Mouse (Mus musculus) liver, adult 2 months (tissue): ENCODE results near the gene Vmn1r1. TPM values are rescaled to one million over a fixed set of nuclear protein-coding genes. Genes with fewer than 3 reads are reported as not detected.

Experiments used
- DNase-seq: peaks from one replicate; pipeline ENCODE4 v3.0.0-alpha.2; 2011; ENCODE audit warnings: low read depth, low spot score; ENCODE audit errors: extremely low read depth
- H3K27ac ChIP-seq: fragments of 200-500 bp; replicated peaks from 2 replicates; pipeline ENCODE4 v1.5.1; 2012; ENCODE audit warnings: low read depth, mild to moderate bottlenecking, control low read depth, inconsistent platforms, low read length; ENCODE audit not compliant: insufficient read depth
- H3K27me3 ChIP-seq: fragments of 200-500 bp; 2 replicates; pipeline ENCODE4 v1.6.1; 2012; ENCODE audit warnings: mild to moderate bottlenecking, moderate library complexity, low read length, inconsistent platforms; ENCODE audit not compliant: control insufficient read depth, insufficient read depth
- H3K36me3 ChIP-seq: fragments of 200-500 bp; 2 replicates; pipeline ENCODE4 v1.6.1; 2012; ENCODE audit warnings: low read length, inconsistent platforms; ENCODE audit not compliant: control insufficient read depth, insufficient read depth
- H3K4me1 ChIP-seq: fragments of 200-500 bp; 2 replicates; pipeline ENCODE4 v1.6.1; 2011; ENCODE audit warnings: low read length; ENCODE audit not compliant: control insufficient read depth, insufficient read depth
- H3K4me3 ChIP-seq: fragments of 200-500 bp; 2 replicates; pipeline ENCODE4 v1.5.1; 2011; ENCODE audit warnings: low read depth, mild to moderate bottlenecking, control low read depth, low read length, moderate library complexity; ENCODE audit not compliant: insufficient read depth
- H3K79me2 ChIP-seq: fragments of 200-500 bp; 2 replicates; pipeline ENCODE4 v1.6.1; 2012; ENCODE audit warnings: inconsistent platforms, mild to moderate bottlenecking, low read length, moderate library complexity; ENCODE audit not compliant: control insufficient read depth, insufficient read depth
- H3K9ac ChIP-seq: fragments of 200-500 bp; 2 replicates; pipeline ENCODE4 v1.6.1; 2012; ENCODE audit warnings: low read depth, mild to moderate bottlenecking, control low read depth, inconsistent platforms, low read length
- CTCF ChIP-seq: fragments of 200-500 bp; IDR thresholded peaks from 2 replicates; pipeline ENCODE4 v1.5.1; 2011; ENCODE audit warnings: low read depth, low read length, control low read depth
- POLR2A ChIP-seq: fragments of 200-500 bp; IDR thresholded peaks from 2 replicates; pipeline ENCODE4 v1.6.1; 2011; ENCODE audit warnings: low read length, control low read depth; ENCODE audit not compliant: insufficient read depth; ENCODE audit errors: extremely low read depth
- WGBS: fragments of 180-500 bp; shearing (Covaris S2); methylation state at CpG from one replicate; pipeline ENCODE4 v1.1.7; 2018; 5-methylcytosine and 5-hydroxymethylcytosine counted together
- polyA plus RNA-seq: library from polyadenylated mRNA; depleted of rRNA; stranded (reverse); fragments of >200 nt; gene quantifications from 2 replicates; pipeline ENCODE4 v1.2.3, GENCODE M21; 2012
- total RNA-seq: library from RNA; depleted of rRNA; stranded (reverse); fragments of >200 nt; gene quantifications from 2 replicates; pipeline ENCODE4 v1.2.3, GENCODE M21; 2014

The Vmn1r1 gene
- total and polyA plus RNA-seq, 2 experiments: not detected

DNA sequence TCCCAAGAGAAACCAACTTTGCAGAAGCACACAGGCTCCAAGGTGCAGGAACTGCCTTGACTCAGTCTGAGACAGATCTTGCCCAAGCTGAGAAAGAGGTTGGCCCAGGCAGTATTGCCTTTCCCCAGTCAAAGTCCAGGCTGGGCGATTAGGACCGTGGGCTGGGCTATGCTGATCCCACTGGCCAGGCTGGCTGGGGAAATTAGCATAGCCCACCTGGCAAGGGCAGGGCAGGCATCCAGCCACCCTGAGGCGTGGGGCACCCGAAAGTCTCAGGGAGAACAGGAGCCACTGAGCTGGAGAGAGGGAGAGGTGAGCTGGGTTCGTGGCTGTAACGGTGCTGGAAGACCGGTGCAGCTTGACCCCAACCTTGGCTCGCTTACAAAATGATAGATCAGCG lies 24.3 kb downstream of the Vmn1r1 start:
- WGBS: 33% methylated on average over 9 of the region's 9 CpGs
- peak; percentile 12 for DNase-seq
- no peaks in the 10 kb centered on the region for H3K79me2 ChIP-seq
- no peaks in the 10 kb centered on the region for H3K36me3 ChIP-seq
- H3K27ac ChIP-seq: no peak overlapping the region
- H3K4me3 ChIP-seq: no peak overlapping the region
- no peaks in the 10 kb centered on the region for H3K4me1 ChIP-seq
- no peaks in the 10 kb centered on the region for H3K27me3 ChIP-seq
- no peak for TF ChIP-seq POLR2A
- no peak for TF ChIP-seq CTCF
- no peak overlapping the region for H3K9ac ChIP-seq

DNA sequence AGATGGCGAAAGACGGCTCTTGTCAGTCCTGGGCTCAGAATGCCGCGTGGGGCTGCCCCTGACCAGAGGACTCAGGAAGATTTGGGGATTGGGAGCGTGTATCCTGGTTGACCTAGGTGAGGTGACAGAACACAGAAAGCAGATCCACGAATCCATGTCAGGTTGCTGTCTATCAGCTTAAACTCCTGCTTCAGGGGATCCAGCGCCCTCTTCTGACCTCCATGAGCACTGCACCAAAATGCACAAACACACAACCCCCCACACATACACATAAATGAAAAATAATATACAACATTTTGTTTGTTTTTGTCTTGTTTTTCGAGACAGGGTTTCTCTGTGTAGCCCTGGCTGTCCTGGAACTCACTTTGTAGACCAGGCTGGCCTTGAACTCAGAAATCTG lies 26.1 kb downstream of the Vmn1r1 start:
- WGBS: 78% methylated on average over 8 of the region's 8 CpGs
- Histone ChIP-seq H3K9ac (no peak overlapping the region), H3K4me3 (no peak overlapping the region), H3K79me2 (no peaks in the 10 kb centered on the region), H3K27me3 (no peaks in the 10 kb centered on the region), H3K27ac (no peak overlapping the region), H3K36me3 (no peaks in the 10 kb centered on the region), H3K4me1 (no peaks in the 10 kb centered on the region)
- DNase-seq: no peak
- TF ChIP-seq CTCF: no peak

DNA sequence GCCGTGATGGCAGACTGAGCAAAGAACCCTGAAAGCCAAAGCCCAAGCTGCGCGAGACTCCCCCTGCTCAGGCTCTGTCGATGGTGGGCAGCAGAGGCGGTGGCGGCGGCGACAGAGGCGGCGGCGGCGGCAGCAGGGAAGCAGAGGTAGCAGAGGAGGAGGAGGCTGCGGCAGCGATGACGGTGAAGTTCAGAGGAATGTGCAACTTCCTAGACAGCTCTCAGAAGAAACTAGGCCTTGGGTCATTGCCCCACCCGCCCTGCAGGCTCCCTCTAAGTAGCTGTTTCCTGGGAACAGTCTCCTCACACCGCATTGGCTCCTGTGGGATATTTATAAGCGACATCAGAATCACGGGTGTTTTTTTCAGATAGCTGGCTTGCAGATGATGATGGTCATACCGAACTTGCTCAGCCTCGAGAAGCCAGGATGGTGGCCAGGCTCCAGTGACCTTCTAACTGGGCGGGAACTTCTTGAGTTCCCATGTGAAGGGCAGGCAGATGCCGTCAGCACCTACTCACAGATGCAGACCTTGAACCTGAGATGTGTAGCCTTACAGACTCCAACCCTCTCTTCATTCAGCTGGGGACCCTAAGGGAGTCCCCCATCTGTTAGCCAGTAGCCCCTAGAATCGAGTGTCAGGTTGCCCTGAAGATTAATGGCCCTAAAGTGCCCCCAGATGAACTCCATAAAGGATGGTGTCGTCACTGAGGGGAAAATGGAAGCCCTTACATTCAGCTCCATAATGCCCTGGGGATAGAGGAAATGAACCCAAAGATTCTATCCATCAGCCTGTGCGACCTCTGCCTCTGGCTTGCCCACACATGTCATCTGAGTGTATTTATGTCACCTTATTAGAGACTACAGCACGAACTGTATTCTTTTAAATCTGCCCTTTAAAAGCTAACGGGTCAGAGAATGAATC lies 26.8 kb downstream of the Vmn1r1 start:
- Histone ChIP-seq H3K9ac (no peak overlapping the region), H3K27me3 (no peaks in the 10 kb centered on the region), H3K4me3 (no peak overlapping the region), H3K4me1 (no peaks in the 10 kb centered on the region), H3K79me2 (no peaks in the 10 kb centered on the region), H3K27ac (no peak overlapping the region), H3K36me3 (peaks cover 3% of the 10 kb centered on the region; the same call in 1 of the 2 replicates)
- no peak for TF ChIP-seq CTCF
- TF ChIP-seq POLR2A: no peak
- WGBS: 68% methylated on average over 27 of the region's 28 CpGs
- no peak for DNase-seq

DNA sequence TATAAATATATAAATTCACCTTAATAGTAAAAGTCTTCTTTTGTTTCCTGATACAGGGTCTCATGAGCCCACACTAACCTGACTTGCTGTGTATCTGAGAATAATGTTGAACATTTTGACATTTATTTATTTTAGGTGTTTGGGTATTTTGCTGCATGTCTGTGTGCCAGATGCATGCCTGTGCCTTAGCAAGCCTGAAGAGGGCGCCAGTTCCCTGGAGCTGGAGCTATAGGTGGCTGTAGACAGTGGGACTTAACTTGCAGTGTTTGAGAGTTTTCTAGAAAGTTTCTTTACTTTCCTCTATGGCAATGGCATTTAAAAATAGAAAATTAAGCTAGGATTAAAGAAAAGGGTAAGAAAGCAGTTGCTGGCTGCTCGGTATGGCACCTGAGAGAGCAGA lies 33.5 kb downstream of the Vmn1r1 start:
- peaks cover 16% of the 10 kb centered on the region; the same call in 1 of the 2 replicates for H3K4me1 ChIP-seq
- no peak overlapping the region for H3K27ac ChIP-seq
- no peaks in the 10 kb centered on the region for H3K27me3 ChIP-seq
- H3K4me3 ChIP-seq: no peak overlapping the region
- WGBS: 68% methylated on average over 2 of the region's 2 CpGs
- no peak for TF ChIP-seq POLR2A
- TF ChIP-seq CTCF: peak; percentile 82
- H3K9ac ChIP-seq: no peak overlapping the region
- H3K36me3 ChIP-seq: peaks cover 17% of the 10 kb centered on the region; the same call in 1 of the 2 replicates
- peaks cover 21% of the 10 kb centered on the region for H3K79me2 ChIP-seq
- DNase-seq: peak; percentile 18

DNA sequence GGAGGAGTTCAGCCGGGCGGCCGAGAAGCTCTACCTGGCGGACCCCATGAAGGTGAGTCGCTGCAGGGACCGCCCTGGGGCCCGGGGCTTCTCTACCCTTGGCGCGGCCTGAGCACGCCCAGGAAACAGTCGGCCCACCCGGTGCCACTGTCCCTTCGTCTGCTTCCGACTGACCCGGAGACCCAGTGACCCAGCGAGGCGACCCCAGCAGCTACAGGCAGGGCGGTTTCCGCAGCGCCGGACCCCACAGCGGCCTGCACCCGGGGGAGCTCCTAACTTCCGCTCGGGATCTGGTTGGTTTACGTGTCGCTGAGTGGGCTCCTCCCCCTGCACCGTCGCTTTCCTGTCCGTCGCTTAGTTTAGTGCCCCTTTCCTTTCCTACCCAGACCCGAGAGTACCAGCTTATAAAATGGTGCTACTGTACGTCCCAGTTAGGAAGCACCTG lies 39.3 kb downstream of the Vmn1r1 start:
- H3K4me3 ChIP-seq: peak overlapping the region; percentile 96
- WGBS: under 1% methylated on average over 33 of the region's 33 CpGs
- TF ChIP-seq CTCF: no peak
- TF ChIP-seq POLR2A: 0 out of 2 replicates have a peak, but pooled peaks have one; percentile 33
- no peaks in the 10 kb centered on the region for H3K27me3 ChIP-seq
- peaks cover 6% of the 10 kb centered on the region; the same call in 1 of the 2 replicates for H3K36me3 ChIP-seq
- peaks cover 26% of the 10 kb centered on the region for H3K79me2 ChIP-seq
- peak overlapping the region; percentile 84 for H3K27ac ChIP-seq
- DNase-seq: peak; percentile 80
- peak overlapping the region; percentile 97 for H3K9ac ChIP-seq
- peaks cover 18% of the 10 kb centered on the region; the same call in 1 of the 2 replicates for H3K4me1 ChIP-seq

DNA sequence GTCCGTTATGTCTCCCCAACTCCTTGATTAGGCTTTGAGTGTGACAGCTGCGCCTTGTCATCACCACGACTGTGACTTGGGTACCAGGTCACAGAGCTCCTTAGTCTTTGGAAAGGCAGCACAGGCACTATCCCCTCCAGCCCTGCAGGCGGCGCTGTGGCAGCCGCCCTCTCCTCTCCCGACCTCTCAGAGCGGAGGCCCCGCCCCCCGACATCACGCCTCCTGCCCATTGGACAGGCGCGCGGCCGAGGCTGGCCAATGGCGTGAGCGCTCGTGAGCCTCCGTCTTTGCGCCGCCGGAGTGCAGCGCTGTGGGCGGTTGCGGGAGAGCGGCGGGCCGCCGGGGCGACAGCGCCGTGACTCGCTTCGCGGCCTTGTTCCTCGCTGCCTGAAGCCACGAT lies 39.8 kb downstream of the Vmn1r1 start, which contains the start of gene Srp9:
Gene Srp9 (plus strand): TSS at position 232 of the 400 bp plus-strand sequence.
- Histone ChIP-seq H3K36me3 (peaks cover 6% of the 10 kb centered on the region; the same call in 1 of the 2 replicates), H3K9ac (peak within 1 kb of the TSS; percentile 97), H3K4me3 (peak within 1 kb of the TSS; percentile 96), H3K27me3 (no peaks in the 10 kb centered on the region), H3K4me1 (peaks cover 18% of the 10 kb centered on the region; the same call in 1 of the 2 replicates), H3K27ac (peak within 1 kb of the TSS; percentile 84), H3K79me2 (peaks cover 26% of the 10 kb centered on the region)
- TF ChIP-seq POLR2A (peak; percentile 70; the same call in 1 of the 2 replicates), CTCF (peak; percentile 96)
- DNase-seq: peak; percentile 75
- WGBS: 1% methylated on average over 37 of the region's 37 CpGs
